Mouse (Mus musculus) MEL (cell line): Measurements from ENCODE around the gene Zp3r. TPM values are rescaled to one million over a fixed set of nuclear protein-coding genes. Genes with fewer than 3 reads are reported as not detected.
"Not testable (repeated sequence)": the region's sequence is repeated elsewhere in the genome, so short reads cannot be mapped to it uniquely, and the experiment has no call there.

ENCODE experiments used
- DNase-seq: peaks from one replicate; pipeline ENCODE4 v3.0.0; 2011; ENCODE audit warnings: low read depth, low spot score
- H3K27ac ChIP-seq: 2 replicates; pipeline ENCODE4 v1.5.1; 2012; ENCODE audit warnings: low read depth, mild to moderate bottlenecking, control low read depth, low read length, moderate library complexity; ENCODE audit not compliant: control insufficient read depth
- H3K27me3 ChIP-seq, 2 experiments: fragments of 150-350 bp in 1 of 2; sonication (generic) in 1 of 2; 2 replicates each; pipeline ENCODE4 v1.6.1; 2012; ENCODE audit warnings: low read length in 2 of 2, mild to moderate bottlenecking in 2 of 2, improper control_type of control experiment in 1 of 2, moderate library complexity in 1 of 2; ENCODE audit not compliant: insufficient read depth in 2 of 2, control insufficient read depth in 1 of 2
- H3K36me3 ChIP-seq, 2 experiments: 2 replicates each; pipeline ENCODE4 v1.6.1; 2012 to 2014; ENCODE audit warnings: low read length in 2 of 2, improper control_type of control experiment in 1 of 2, inconsistent platforms in 1 of 2, mild to moderate bottlenecking in 1 of 2; ENCODE audit not compliant: insufficient read depth in 2 of 2, control insufficient read depth in 1 of 2
- H3K4me1 ChIP-seq, 2 experiments: fragments of 150-350 bp in 1 of 2; sonication (generic) in 1 of 2; 2 replicates each; pipeline ENCODE4 v1.6.1; 2012; ENCODE audit warnings: low read length in 2 of 2, improper control_type of control experiment in 1 of 2, mild to moderate bottlenecking in 1 of 2; ENCODE audit not compliant: insufficient read depth in 2 of 2, control insufficient read depth in 1 of 2
- H3K4me3 ChIP-seq, 2 experiments: fragments of 150-350 bp in 1 of 2; sonication (generic) in 1 of 2; 2 replicates each; pipeline ENCODE4 v1.5.1; 2012; ENCODE audit warnings: low read depth in 2 of 2, low read length in 2 of 2, mild to moderate bottlenecking in 2 of 2, moderate library complexity in 2 of 2, control low read depth in 1 of 2, improper control_type of control experiment in 1 of 2; ENCODE audit not compliant: control insufficient read depth in 1 of 2, insufficient read depth in 1 of 2
- H3K79me2 ChIP-seq: 2 replicates; pipeline ENCODE4 v1.6.1; 2012; ENCODE audit warnings: mild to moderate bottlenecking, low read length, moderate library complexity; ENCODE audit not compliant: control insufficient read depth, poor library complexity, insufficient read depth
- H3K9ac ChIP-seq: 2 replicates; pipeline ENCODE4 v1.6.1; 2012; ENCODE audit warnings: low read depth, mild to moderate bottlenecking, control low read depth, low read length, moderate library complexity; ENCODE audit not compliant: control insufficient read depth, poor library complexity, severe bottlenecking
- H3K9me3 ChIP-seq: fragments of 150-350 bp; sonication (generic); replicated peaks from 2 replicates; pipeline ENCODE4 v1.6.1; 2012; ENCODE audit warnings: mild to moderate bottlenecking, low read length, improper control_type of control experiment, moderate library complexity; ENCODE audit not compliant: insufficient read depth
- CHD1 ChIP-seq: IDR thresholded peaks from 2 replicates; pipeline ENCODE4 v1.6.1; 2012; ENCODE audit warnings: low read depth, mild to moderate bottlenecking, inconsistent platforms, low read length, improper control_type of control experiment
- CTCF ChIP-seq, 3 experiments: IDR thresholded peaks in 2 of 3; conservative IDR thresholded peaks in 1 of 3; 2 replicates each; pipeline ENCODE4 v1.5.1; 2011 to 2012; ENCODE audit warnings: low read length in 3 of 3, low read depth in 2 of 3, mild to moderate bottlenecking in 2 of 3, improper control_type of control experiment in 1 of 3, inconsistent platforms in 1 of 3, mixed read lengths in 1 of 3, moderate library complexity in 1 of 3; ENCODE audit not compliant: control insufficient read depth in 1 of 3, insufficient read depth in 1 of 3, poor library complexity in 1 of 3, severe bottlenecking in 1 of 3
- E2F4 ChIP-seq: IDR thresholded peaks from 2 replicates; pipeline ENCODE4 v1.6.1; 2011; ENCODE audit warnings: low read depth, low read length, improper control_type of control experiment, borderline replicate concordance
- ELF1 ChIP-seq: IDR thresholded peaks from 2 replicates; pipeline ENCODE4 v1.6.1; 2014; ENCODE audit warnings: low read depth, mild to moderate bottlenecking, inconsistent platforms, low read length, improper control_type of control experiment, moderate library complexity
- EP300 ChIP-seq, 2 experiments: IDR thresholded peaks; 2 replicates each; pipeline ENCODE4 v1.6.1; 2011; ENCODE audit warnings: improper control_type of control experiment in 2 of 2, low read length in 2 of 2, low read depth in 1 of 2, mild to moderate bottlenecking in 1 of 2
- JUND ChIP-seq: IDR thresholded peaks from 2 replicates; pipeline ENCODE4 v1.6.1; 2011; ENCODE audit warnings: low read depth, mild to moderate bottlenecking, improper control_type of control experiment, low read length
- KAT2A ChIP-seq: conservative IDR thresholded peaks from 2 replicates; pipeline ENCODE4 v1.6.1; 2012; ENCODE audit warnings: low read depth, low read length, improper control_type of control experiment, inconsistent platforms
- MAX ChIP-seq: IDR thresholded peaks from 2 replicates; pipeline ENCODE4 v1.6.1; 2011; ENCODE audit warnings: low read length, improper control_type of control experiment
- MEF2A ChIP-seq: IDR thresholded peaks from 2 replicates; pipeline ENCODE4 v1.6.1; 2014; ENCODE audit warnings: low read depth, mild to moderate bottlenecking, inconsistent platforms, low read length, improper control_type of control experiment; ENCODE audit not compliant: poor library complexity, insufficient replicate concordance, severe bottlenecking; ENCODE audit errors: extremely low read depth
- MXI1 ChIP-seq: IDR thresholded peaks from 2 replicates; pipeline ENCODE4 v1.6.1; 2011; ENCODE audit warnings: mild to moderate bottlenecking, low read depth, low read length, improper control_type of control experiment
- MYB ChIP-seq: IDR thresholded peaks from 2 replicates; pipeline ENCODE4 v1.6.1; 2011; ENCODE audit warnings: mild to moderate bottlenecking, low read depth, low read length, improper control_type of control experiment
- POLR2A ChIP-seq, 2 experiments: IDR thresholded peaks; 2 replicates each; pipeline ENCODE4 v1.6.1; 2011 to 2012; ENCODE audit warnings: low read length in 2 of 2, mild to moderate bottlenecking in 2 of 2, control low read depth in 1 of 2, improper control_type of control experiment in 1 of 2, low read depth in 1 of 2, moderate library complexity in 1 of 2; ENCODE audit not compliant: control insufficient read depth in 1 of 2, insufficient read depth in 1 of 2, poor library complexity in 1 of 2
- POLR2AphosphoS5 ChIP-seq: IDR thresholded peaks from 2 replicates; pipeline ENCODE4 v1.6.1; 2012; ENCODE audit warnings: low read depth, borderline replicate concordance, mild to moderate bottlenecking, inconsistent platforms, low read length, moderate library complexity, mixed read lengths
- SIN3A ChIP-seq: IDR thresholded peaks from 2 replicates; pipeline ENCODE4 v1.6.1; 2012; ENCODE audit warnings: low read length, improper control_type of control experiment, inconsistent platforms
- SMC3 ChIP-seq: IDR thresholded peaks from 2 replicates; pipeline ENCODE4 v1.6.1; 2011; ENCODE audit warnings: low read depth, low read length, improper control_type of control experiment
- TBP ChIP-seq: IDR thresholded peaks from 2 replicates; pipeline ENCODE4 v1.8.0; 2011; ENCODE audit warnings: low read depth, low read length, improper control_type of control experiment
- UBTF ChIP-seq: IDR thresholded peaks from 2 replicates; pipeline ENCODE4 v1.6.1; 2012; ENCODE audit warnings: low read depth, mild to moderate bottlenecking, inconsistent platforms, low read length, improper control_type of control experiment, moderate library complexity, borderline replicate concordance; ENCODE audit not compliant: insufficient read depth
- ZKSCAN1 ChIP-seq: IDR thresholded peaks from 2 replicates; pipeline ENCODE4 v1.6.1; 2012; ENCODE audit warnings: low read depth, mild to moderate bottlenecking, inconsistent platforms, low read length, improper control_type of control experiment, moderate library complexity
- polyA plus RNA-seq, 2 experiments: library from polyadenylated mRNA; stranded (reverse) in 1 of 2; unstranded in 1 of 2; fragments of >175 nt in 1 of 2; fragments of >200 nt in 1 of 2; gene quantifications; 2 replicates each; pipeline versions ENCODE4 v1.2.1 to v1.2.4; 2012; ENCODE audit warnings: low replicate concordance in 2 of 2, low read depth in 1 of 2; ENCODE audit not compliant: insufficient read length in 2 of 2, insufficient read depth in 1 of 2, missing spikeins in 1 of 2
- total RNA-seq: library from RNA; depleted of rRNA; stranded (reverse); fragments of 300-350 nt; gene quantifications from 2 replicates; pipeline ENCODE4 v1.2.3, GENCODE M21; 2012

Gene Zp3r
- total and polyA plus RNA-seq, 3 experiments = not detected

- H3K9ac ChIP-seq = no peak within 1 kb of the TSS
- H3K9me3 ChIP-seq = no peaks in the 10 kb centered on the region
Observed at GRCm38 (mm10) chr1:130661454-130661853, 32.0 kb upstream of the Zp3r start, which contains the start of gene C4bp. Gene C4bp (minus strand): TSS chr1:130661632.

GRCm38 (mm10) chr1:130659641-130660040 lies 30.2 kb upstream of the Zp3r start:
- not testable (repeated sequence) for H3K4me3 ChIP-seq, H3K27me3 ChIP-seq, DNase-seq, H3K36me3 ChIP-seq, H3K4me1 ChIP-seq, H3K79me2 ChIP-seq, H3K27ac ChIP-seq, H3K9ac ChIP-seq, H3K9me3 ChIP-seq

More at GRCm38 (mm10) chr1:130661454-130661853, 32.0 kb upstream of the Zp3r start, which contains the start of gene C4bp:
- no peaks in the 10 kb centered on the region; a peak in 1 of 4 replicates for H3K36me3 ChIP-seq
- H3K4me3 ChIP-seq = no peak within 1 kb of the TSS
- DNase-seq = no peak
- peaks cover 0 to 4% of the 10 kb centered on the region in 2 experiments; a peak in 3 of 4 replicates for H3K27me3 ChIP-seq
- no peak within 1 kb of the TSS for H3K27ac ChIP-seq
- no peaks in the 10 kb centered on the region for H3K4me1 ChIP-seq
- TF ChIP-seq SMC3 (no peak), KAT2A (no peak), POLR2A (IDR thresholded peaks at IDR 0.05; ENCODE audit: control insufficient read depth in 1 of 2, insufficient read depth in 1 of 2, low read depth in 1 of 2, low read length in 2 of 2, poor library complexity in 1 of 2) (no peak), MEF2A (no peak), MYB (no peak), POLR2AphosphoS5 (no peak), ELF1 (no peak), EP300 (IDR thresholded peaks at IDR 0.05; ENCODE audit: low read depth in 1 of 2, low read length in 2 of 2) (no peak), ZKSCAN1 (no peak), CHD1 (no peak), E2F4 (no peak), UBTF (no peak), TBP (no peak), JUND (no peak), SIN3A (no peak), MXI1 (no peak), MAX (no peak), CTCF (IDR thresholded peaks at IDR 0.05 in 2 of 3, conservative IDR thresholded peaks at IDR 0.05 in 1 of 3; ENCODE audit: control insufficient read depth in 1 of 3, insufficient read depth in 1 of 3, low read depth in 2 of 3, low read length in 3 of 3, poor library complexity in 1 of 3, severe bottlenecking in 1 of 3) (no peak)
- H3K79me2 ChIP-seq = no peaks in the 10 kb centered on the region
